In the genomic region with DNA sequence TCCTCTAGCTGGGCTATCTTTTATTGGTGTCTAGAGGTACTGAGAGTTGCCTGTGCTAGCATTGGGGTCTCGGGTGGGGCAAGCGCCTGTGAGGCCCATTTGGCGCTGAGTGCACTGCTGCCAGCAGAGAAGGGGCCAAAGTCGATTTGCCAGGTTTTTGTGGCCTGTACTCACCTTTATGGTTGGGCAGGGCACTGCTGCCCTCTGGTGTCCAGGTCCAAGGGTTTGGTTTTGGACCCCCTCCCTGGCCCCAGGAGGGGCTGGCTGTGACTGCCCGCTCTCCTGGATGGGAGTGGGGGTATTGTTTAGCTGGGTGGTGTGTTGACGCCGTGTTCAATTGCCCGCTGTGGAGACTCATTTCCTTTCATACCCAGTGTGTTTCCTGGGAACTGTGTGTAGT, we compare ENCODE assay signal across 8 mouse cellular contexts. TPM values are rescaled to one million over a fixed set of nuclear protein-coding genes. Genes with fewer than 3 reads are reported as not detected.
DNase-seq lines count a peak whose midpoint lies in the region; ATAC-seq and TF ChIP-seq lines count a peak whose summit lies in the region.

No protein-coding gene starts in this region.

- H3K4me3 ChIP-seq in heart, embryonic 15.5 days: peak overlapping the region; percentile 86
- H3K4me3 ChIP-seq in hindbrain, postnatal 0 days (ENCODE audit: low read length): no peak overlapping the region
- peak overlapping the region; percentile 81; the same call in 1 of the 2 replicates for H3K4me3 ChIP-seq in liver, embryonic 16.5 days (ENCODE audit: low read depth, low read length)

- peaks cover 43% of the 10 kb centered on the region for H3K4me1 ChIP-seq in heart, embryonic 15.5 days (replicated peaks)
- no peaks in the 10 kb centered on the region; the same call in 1 of the 2 replicates for H3K4me1 ChIP-seq in hindbrain, postnatal 0 days (ENCODE audit: insufficient read depth, low read length)
- peaks cover 35% of the 10 kb centered on the region for H3K4me1 ChIP-seq in liver, embryonic 16.5 days (ENCODE audit: control insufficient read depth, low read depth, low read length)

- 58% methylated on average over 8 of the region's 8 CpGs for WGBS in heart, embryonic 15.5 days
- WGBS in hindbrain, postnatal 0 days: 54% methylated on average over 8 of the region's 8 CpGs
- 64% methylated on average over 8 of the region's 8 CpGs for WGBS in liver, embryonic 16.5 days (ENCODE audit: insufficient replicate concordance)

- H3K4me2 ChIP-seq in heart, embryonic 15.5 days: peak overlapping the region; percentile 100
- no peak overlapping the region for H3K4me2 ChIP-seq in hindbrain, postnatal 0 days (ENCODE audit: low read depth, low read length)
- H3K4me2 ChIP-seq in liver, embryonic 16.5 days (ENCODE audit: low read depth, low read length): peak overlapping the region; percentile 99; the same call in 1 of the 2 replicates

- intact Hi-C loops in heart, postnatal 36 days (cut with DNase I): no loop called here

- H3K36me3 ChIP-seq in heart, embryonic 15.5 days: peaks cover 26% of the 10 kb centered on the region
- H3K36me3 ChIP-seq in hindbrain, postnatal 0 days (ENCODE audit: insufficient read depth, low read length): no peaks in the 10 kb centered on the region
- H3K36me3 ChIP-seq in liver, embryonic 16.5 days (ENCODE audit: control insufficient read depth, insufficient read depth): peaks cover 38% of the 10 kb centered on the region

- DNase-seq in heart, postnatal 36 days: no peak
- peak; percentile 8 for DNase-seq in brain, embryonic 14.5 days (ENCODE audit: low read depth)
- no peak for DNase-seq in hindbrain, postnatal 0 days (ENCODE audit: low spot score)
- DNase-seq in frontal cortex, postnatal 25 days (ENCODE audit: low spot score in 2 of 2): no peak
- no peak for DNase-seq in layer of hippocampus, adult 18-20 months (ENCODE audit: low spot score in 2 of 2)

- H3K9ac ChIP-seq in heart, embryonic 15.5 days: peak overlapping the region; percentile 70; the same call in 1 of the 2 replicates
- no peak overlapping the region for H3K9ac ChIP-seq in hindbrain, postnatal 0 days (replicated peaks; ENCODE audit: low read length)
- no peak overlapping the region; the same call in 1 of the 2 replicates for H3K9ac ChIP-seq in liver, embryonic 16.5 days (ENCODE audit: low read depth, low read length)

- no peaks in the 10 kb centered on the region for H3K9me3 ChIP-seq in heart, embryonic 15.5 days (replicated peaks)
- no peaks in the 10 kb centered on the region for H3K9me3 ChIP-seq in hindbrain, postnatal 0 days (ENCODE audit: low read length)
- no peaks in the 10 kb centered on the region for H3K9me3 ChIP-seq in liver, embryonic 16.5 days (replicated peaks; ENCODE audit: control insufficient read depth, low read length)

- H3K27ac ChIP-seq in heart, embryonic 15.5 days: no peak overlapping the region
- no peak overlapping the region for H3K27ac ChIP-seq in hindbrain, postnatal 0 days
- H3K27ac ChIP-seq in liver, embryonic 16.5 days (ENCODE audit: low read length): no peak overlapping the region

- ATAC-seq in heart, embryonic 15.5 days (replicated peaks; ENCODE audit: insufficient number of reproducible peaks, insufficient read depth, low FRiP score, low read depth): no peak
- no peak for ATAC-seq in hindbrain, postnatal 0 days
- ATAC-seq in liver, embryonic 16.5 days (ENCODE audit: low read depth): no peak
- no peak for ATAC-seq in frontal cortex, adult (ENCODE audit: low TSS enrichment)

- peak; percentile 45; the same call in 1 of the 2 replicates for TF ChIP-seq CTCF in brain, embryonic 14.5 days (IDR thresholded peaks at IDR 0.05; ENCODE audit: borderline replicate concordance, extremely low read depth, insufficient read depth, insufficient read length)
- TF ChIP-seq CTCF in hindbrain, postnatal 0 days (IDR thresholded peaks at IDR 0.05; ENCODE audit: low read depth): peak; percentile 54

- TF ChIP-seq POLR2A in brain, embryonic 14.5 days (IDR thresholded peaks at IDR 0.05; ENCODE audit: borderline replicate concordance, extremely low read depth, insufficient read depth, insufficient read length, poor library complexity, severe bottlenecking): no peak

- H3K27me3 ChIP-seq in heart, embryonic 15.5 days: no peaks in the 10 kb centered on the region
- H3K27me3 ChIP-seq in hindbrain, postnatal 0 days (ENCODE audit: insufficient read depth, low read length): no peaks in the 10 kb centered on the region
- H3K27me3 ChIP-seq in liver, embryonic 16.5 days (ENCODE audit: control insufficient read depth, insufficient read depth, low read depth, low read length): no peaks in the 10 kb centered on the region

RNA-seq across cellular contexts. Expression of a gene that starts 2.7 kb away (rescaled TPM):
- 51.3 and 83.9 TPM in 2 replicates for polyA plus RNA-seq in heart, embryonic 15.5 days (2015; fragmentation: Nextera tagmentation; extraction: Ambion mirVana)
- total RNA-seq in heart, postnatal 36 days (2021): 1 to 10 TPM; 2.8 to 3.3 TPM
- polyA plus RNA-seq in brain, embryonic 14.5 days (2012; rRNA removed): 39.8 and 50.9 TPM in 2 replicates
- total RNA-seq in hindbrain, postnatal 0 days (2014; rRNA removed): 28.2 and 31.4 TPM in 2 replicates
- polyA plus RNA-seq in hindbrain, postnatal 0 days (2015; fragmentation: Nextera tagmentation; extraction: Ambion mirVana): 18.8 and 20.5 TPM in 2 replicates
- polyA plus RNA-seq in liver, embryonic 16.5 days (2015; fragmentation: Nextera tagmentation; extraction: Ambion mirVana): 86.0 and 89.7 TPM in 2 replicates
- total RNA-seq in layer of hippocampus, adult 18-20 months (2021): under 1 TPM; 0.48 to 0.50 TPM

RNA-seq across cellular contexts. Expression of a gene that starts 5.7 kb away (rescaled TPM):
- polyA plus RNA-seq in heart, embryonic 15.5 days (2015; fragmentation: Nextera tagmentation; extraction: Ambion mirVana): 0.13 TPM in 1 of 2 replicates, not detected in the other
- total RNA-seq in heart, postnatal 36 days (2021): not detected
- not detected in 2 replicates for polyA plus RNA-seq in brain, embryonic 14.5 days (2012; rRNA removed)
- total RNA-seq in hindbrain, postnatal 0 days (2014; rRNA removed): not detected in 2 replicates
- not detected in 2 replicates for polyA plus RNA-seq in hindbrain, postnatal 0 days (2015; fragmentation: Nextera tagmentation; extraction: Ambion mirVana)
- polyA plus RNA-seq in liver, embryonic 16.5 days (2015; fragmentation: Nextera tagmentation; extraction: Ambion mirVana): not detected in 2 replicates
- total RNA-seq in layer of hippocampus, adult 18-20 months (2021): not detected

RNA-seq across cellular contexts. Expression of a gene that starts 13.2 kb away (rescaled TPM):
- 61.1 and 78.3 TPM in 2 replicates for polyA plus RNA-seq in heart, embryonic 15.5 days (2015; fragmentation: Nextera tagmentation; extraction: Ambion mirVana)
- total RNA-seq in heart, postnatal 36 days (2021): 100 to 1,000 TPM; 183 to 206 TPM
- polyA plus RNA-seq in brain, embryonic 14.5 days (2012; rRNA removed): 6.4 and 8.3 TPM in 2 replicates
- 12.4 and 13.9 TPM in 2 replicates for total RNA-seq in hindbrain, postnatal 0 days (2014; rRNA removed)
- polyA plus RNA-seq in hindbrain, postnatal 0 days (2015; fragmentation: Nextera tagmentation; extraction: Ambion mirVana): 16.0 and 17.0 TPM in 2 replicates
- 35.9 and 37.6 TPM in 2 replicates for polyA plus RNA-seq in liver, embryonic 16.5 days (2015; fragmentation: Nextera tagmentation; extraction: Ambion mirVana)
- 10 to 100 TPM; 19.1 to 21.8 TPM for total RNA-seq in layer of hippocampus, adult 18-20 months (2021)

RNA-seq across cellular contexts. Expression of a gene that starts 20.0 kb away (rescaled TPM):
- 26.1 and 31.2 TPM in 2 replicates for polyA plus RNA-seq in heart, embryonic 15.5 days (2015; fragmentation: Nextera tagmentation; extraction: Ambion mirVana)
- total RNA-seq in heart, postnatal 36 days (2021): 10 to 100 TPM; 38.0 to 40.9 TPM
- polyA plus RNA-seq in brain, embryonic 14.5 days (2012; rRNA removed): 64.6 and 86.5 TPM in 2 replicates
- 137 and 144 TPM in 2 replicates for total RNA-seq in hindbrain, postnatal 0 days (2014; rRNA removed)
- polyA plus RNA-seq in hindbrain, postnatal 0 days (2015; fragmentation: Nextera tagmentation; extraction: Ambion mirVana): 42.5 and 42.6 TPM in 2 replicates
- polyA plus RNA-seq in liver, embryonic 16.5 days (2015; fragmentation: Nextera tagmentation; extraction: Ambion mirVana): 6.3 and 7.0 TPM in 2 replicates
- 10 to 100 TPM; 77.3 to 83.1 TPM for total RNA-seq in layer of hippocampus, adult 18-20 months (2021)

RNA-seq across cellular contexts. Expression of a gene that starts 29.2 kb away (rescaled TPM):
- 6.9 and 8.3 TPM in 2 replicates for polyA plus RNA-seq in heart, embryonic 15.5 days (2015; fragmentation: Nextera tagmentation; extraction: Ambion mirVana)
- total RNA-seq in heart, postnatal 36 days (2021): 1 to 10 TPM; 8.7 to 8.8 TPM
- 3.4 and 3.7 TPM in 2 replicates for polyA plus RNA-seq in brain, embryonic 14.5 days (2012; rRNA removed)
- 3.1 and 3.4 TPM in 2 replicates for total RNA-seq in hindbrain, postnatal 0 days (2014; rRNA removed)
- 1.2 and 1.3 TPM in 2 replicates for polyA plus RNA-seq in hindbrain, postnatal 0 days (2015; fragmentation: Nextera tagmentation; extraction: Ambion mirVana)
- 3.4 and 4.2 TPM in 2 replicates for polyA plus RNA-seq in liver, embryonic 16.5 days (2015; fragmentation: Nextera tagmentation; extraction: Ambion mirVana)
- 1 to 10 TPM; 7.9 to 8.2 TPM for total RNA-seq in layer of hippocampus, adult 18-20 months (2021)
